Comparison of ENCODE assay signal across 1 mouse cellular context in the genomic region with DNA sequence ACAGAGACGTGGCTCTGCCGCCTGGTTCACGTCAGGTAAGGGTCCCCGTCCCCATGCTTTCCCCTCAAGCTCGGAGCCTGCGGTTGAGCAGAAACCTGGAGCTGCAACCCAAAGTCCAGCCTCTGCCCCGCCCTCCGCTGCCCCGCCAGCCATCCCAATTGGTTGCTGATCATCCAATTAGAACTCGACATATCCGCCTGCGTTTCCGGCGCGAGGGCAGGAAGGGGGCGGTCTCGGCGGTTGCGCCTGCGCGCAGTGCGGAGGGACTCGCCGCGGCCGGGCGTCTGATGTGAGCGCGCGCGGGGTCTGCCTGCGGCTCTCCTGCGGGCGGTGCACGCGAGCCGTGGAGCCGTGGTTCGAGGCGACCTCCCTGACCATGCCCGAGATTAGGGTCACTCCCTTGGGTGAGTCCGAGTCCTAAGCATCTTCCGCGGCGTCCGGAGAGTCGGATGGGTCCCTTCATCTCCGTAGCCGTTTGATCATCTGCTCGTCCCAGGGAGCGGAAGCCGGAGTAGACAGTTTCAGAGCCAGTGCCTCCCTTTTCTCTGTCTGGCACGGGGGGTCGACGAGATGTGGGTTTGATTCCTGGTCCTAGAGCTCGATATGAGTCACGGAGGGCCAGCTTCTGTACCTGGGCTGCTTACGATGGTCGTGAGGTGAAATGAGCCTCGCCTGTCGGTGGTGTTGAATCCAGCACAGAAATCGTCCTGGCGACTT.
TF ChIP-seq lines count a peak whose summit lies in the region.

Gene Cptp, minus strand, starts transcription at position 124 of the 717 bp plus-strand sequence.
Gene Ints11, plus strand, starts transcription at position 230 of the 717 bp plus-strand sequence.

TF ChIP-seq in CH12.LX, 34 proteins besides CTCF, POLR2A, EP300 and RAD21:
- TF ChIP-seq PAX5 (IDR thresholded peaks at IDR 0.05; ENCODE audit: low read length): no peak
- no peak for TF ChIP-seq UBTF (IDR thresholded peaks at IDR 0.05; ENCODE audit: low read depth, low read length)
- TF ChIP-seq USF2 (conservative IDR thresholded peaks at IDR 0.05; ENCODE audit: low read depth, low read length): no peak
- TF ChIP-seq CHD2 (IDR thresholded peaks at IDR 0.05; ENCODE audit: low read length): peak; percentile 53; the same call in 1 of the 2 replicates
- no peak for TF ChIP-seq MAX (IDR thresholded peaks at IDR 0.05; ENCODE audit: low read length)
- 0 out of 2 replicates have a peak, but pooled peaks have one; percentile 16 for TF ChIP-seq TBP (conservative IDR thresholded peaks at IDR 0.05; ENCODE audit: low read depth, low read length)
- peak; percentile 71; the same call in 1 of the 2 replicates for TF ChIP-seq KAT2A (IDR thresholded peaks at IDR 0.05; ENCODE audit: insufficient replicate concordance, low read length)
- TF ChIP-seq CHD1 (IDR thresholded peaks at IDR 0.05; ENCODE audit: low read depth, low read length): no peak
- TF ChIP-seq JUND (conservative IDR thresholded peaks at IDR 0.05; ENCODE audit: low read depth, low read length): no peak
- TF ChIP-seq SIN3A (IDR thresholded peaks at IDR 0.05; ENCODE audit: low read length): peak; percentile 84
- peak; percentile 86 for TF ChIP-seq TCF12 (IDR thresholded peaks at IDR 0.05; ENCODE audit: low read depth, low read length)
- TF ChIP-seq HCFC1 (IDR thresholded peaks at IDR 0.05; ENCODE audit: low read depth, low read length): peak; percentile 80
- TF ChIP-seq IRF4 (IDR thresholded peaks at IDR 0.05; ENCODE audit: low read depth, low read length): peak; percentile 29; the same call in 1 of the 2 replicates
- no peak for TF ChIP-seq MEF2A (IDR thresholded peaks at IDR 0.05; ENCODE audit: borderline replicate concordance, low read depth, low read length)
- TF ChIP-seq RCOR1 (conservative IDR thresholded peaks at IDR 0.05; ENCODE audit: low read depth, low read length): no peak
- peak; percentile 18 for TF ChIP-seq SMC3 (IDR thresholded peaks at IDR 0.05; ENCODE audit: low read depth, low read length)
- no peak for TF ChIP-seq E2F4 (IDR thresholded peaks at IDR 0.05; ENCODE audit: insufficient replicate concordance, low read depth, low read length)
- peak; percentile 83 for TF ChIP-seq POLR2AphosphoS2 (IDR thresholded peaks at IDR 0.05; ENCODE audit: low read depth, low read length)
- peak; percentile 81 for TF ChIP-seq ZMIZ1 (IDR thresholded peaks at IDR 0.05; ENCODE audit: low read depth, low read length)
- peak; percentile 67; the same call in 1 of the 2 replicates for TF ChIP-seq MYC (IDR thresholded peaks at IDR 0.05; ENCODE audit: low read depth, low read length)
- TF ChIP-seq NRF1 (IDR thresholded peaks at IDR 0.05; ENCODE audit: low read depth, low read length): peak; percentile 94
- peak; percentile 80 for TF ChIP-seq ELF1 (IDR thresholded peaks at IDR 0.05; ENCODE audit: low read depth, low read length)
- TF ChIP-seq ETS1 (conservative IDR thresholded peaks at IDR 0.05; ENCODE audit: low read depth, low read length): no peak
- peak; percentile 95 for TF ChIP-seq NELFE (IDR thresholded peaks at IDR 0.05; ENCODE audit: low read depth, low read length)
- TF ChIP-seq GABPA (IDR thresholded peaks at IDR 0.05; ENCODE audit: insufficient replicate concordance, low read depth, low read length): no peak
- no peak for TF ChIP-seq MAFK (IDR thresholded peaks at IDR 0.05; ENCODE audit: insufficient replicate concordance, low read length)
- peak; percentile 77 for TF ChIP-seq MXI1 (IDR thresholded peaks at IDR 0.05; ENCODE audit: low read depth, low read length)
- no peak for TF ChIP-seq MAZ (IDR thresholded peaks at IDR 0.05; ENCODE audit: low read depth, low read length)
- no peak for TF ChIP-seq ZC3H11A (IDR thresholded peaks at IDR 0.05; ENCODE audit: low read depth, low read length)
- TF ChIP-seq BHLHE40 (IDR thresholded peaks at IDR 0.05; ENCODE audit: low read depth, low read length): peak; percentile 34; the same call in 1 of the 2 replicates
